Mouse (Mus musculus) embryonic facial prominence, embryonic 11.5 days (tissue): ENCODE data around the gene Olfr1411. TPM values are rescaled to one million over a fixed set of nuclear protein-coding genes. Genes with fewer than 3 reads are reported as not detected.
A peak's percentile ranks its signal among the peaks of the same experiment; 100 is the strongest.

Experiments
- ATAC-seq: fragments of 200-750 bp; cut with Nextera tagmentation; replicated peaks from 2 replicates; pipeline ENCODE4 v1.8.0; 2017; ENCODE audit warnings: low read depth; ENCODE audit not compliant: insufficient number of reproducible peaks, low FRiP score, low TSS enrichment
- DNase-seq: peaks from one replicate; pipeline ENCODE4 v3.0.0-alpha.2; 2015; ENCODE audit warnings: low spot score
- H3K27ac ChIP-seq: fragments of 300-500 bp; sonication (generic); replicated peaks from 2 replicates; pipeline ENCODE4 v1.5.1; 2014; ENCODE audit warnings: mild to moderate bottlenecking, low read depth, low read length, control low read depth
- H3K27me3 ChIP-seq: fragments of 300-500 bp; sonication (generic); 2 replicates; pipeline ENCODE4 v1.6.1; 2014; ENCODE audit warnings: mild to moderate bottlenecking, low read length, moderate library complexity, mixed read lengths; ENCODE audit not compliant: control insufficient read depth, insufficient read depth
- H3K36me3 ChIP-seq: fragments of 300-500 bp; sonication (generic); replicated peaks from 2 replicates; pipeline ENCODE4 v1.6.1; 2014; ENCODE audit warnings: low read depth, mild to moderate bottlenecking, low read length, moderate library complexity, mixed read lengths; ENCODE audit not compliant: control insufficient read depth, insufficient read depth
- H3K4me1 ChIP-seq: fragments of 300-500 bp; sonication (generic); 2 replicates; pipeline ENCODE4 v1.6.1; 2014; ENCODE audit warnings: low read length, mixed read lengths; ENCODE audit not compliant: control insufficient read depth, insufficient read depth
- H3K4me2 ChIP-seq: fragments of 300-500 bp; sonication (generic); 2 replicates; pipeline ENCODE4 v1.6.1; 2014; ENCODE audit warnings: low read depth, mild to moderate bottlenecking, control low read depth, low read length, moderate library complexity
- H3K4me3 ChIP-seq: fragments of 300-500 bp; sonication (generic); 2 replicates; pipeline ENCODE4 v1.5.1; 2014; ENCODE audit warnings: low read depth, low read length, control low read depth
- H3K9ac ChIP-seq: fragments of 300-500 bp; sonication (generic); replicated peaks from 2 replicates; pipeline ENCODE4 v1.6.1; 2014; ENCODE audit warnings: mild to moderate bottlenecking, control low read depth, low read length
- H3K9me3 ChIP-seq: fragments of 300-500 bp; sonication (generic); replicated peaks from 2 replicates; pipeline ENCODE4 v1.6.1; 2016; ENCODE audit warnings: mild to moderate bottlenecking, low read length, inconsistent platforms, mixed read lengths; ENCODE audit not compliant: control insufficient read depth
- WGBS: fragments of 180-500 bp; shearing (Covaris S2); extraction: QIAGEN DNeasy Blood & Tissue Kit; methylation state at CpG from one replicate; pipeline ENCODE4 v1.1.7; 2014; 5-methylcytosine and 5-hydroxymethylcytosine counted together
- polyA plus RNA-seq: library from polyadenylated mRNA; unstranded; fragments of >200 nt; fragmentation: Nextera tagmentation; extraction: Ambion mirVana; gene quantifications from 2 replicates; pipeline ENCODE4 v1.2.1, GENCODE M21; 2014

The Olfr1411 gene
- polyA plus RNA-seq, 1 experiment from 2014 or later: not detected

DNA sequence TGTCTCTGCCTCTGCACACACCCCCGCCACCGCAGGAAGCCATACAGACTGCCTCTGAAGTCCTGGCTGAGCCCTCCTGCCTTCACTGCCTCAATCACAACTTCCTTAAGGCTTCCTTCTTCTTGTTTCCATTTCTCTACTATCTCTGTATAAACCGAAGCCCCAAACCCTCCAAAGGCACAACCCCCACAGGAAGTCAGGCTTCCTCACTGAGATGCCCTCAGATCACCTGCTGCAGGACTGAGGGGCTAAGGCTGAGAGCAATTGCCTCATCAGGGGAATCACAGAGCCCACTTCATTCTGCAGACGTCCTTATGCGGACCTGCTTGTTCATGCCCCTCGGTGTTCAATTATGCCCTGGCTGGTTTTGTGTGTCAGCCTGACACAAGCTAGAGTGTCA lies 46.2 kb downstream of the Olfr1411 start:
- DNase-seq: no peak
- WGBS: 90% methylated on average over 6 of the region's 6 CpGs
- Histone ChIP-seq H3K4me2 (peak overlapping the region; percentile 92; the same call in 1 of the 2 replicates), H3K4me1 (no peaks in the 10 kb centered on the region; the same call in 1 of the 2 replicates), H3K4me3 (peak overlapping the region; percentile 82), H3K27ac (no peak overlapping the region), H3K27me3 (no peaks in the 10 kb centered on the region), H3K9ac (no peak overlapping the region), H3K9me3 (no peaks in the 10 kb centered on the region), H3K36me3 (no peaks in the 10 kb centered on the region; the same call in 1 of the 2 replicates)
- ATAC-seq: no peak

DNA sequence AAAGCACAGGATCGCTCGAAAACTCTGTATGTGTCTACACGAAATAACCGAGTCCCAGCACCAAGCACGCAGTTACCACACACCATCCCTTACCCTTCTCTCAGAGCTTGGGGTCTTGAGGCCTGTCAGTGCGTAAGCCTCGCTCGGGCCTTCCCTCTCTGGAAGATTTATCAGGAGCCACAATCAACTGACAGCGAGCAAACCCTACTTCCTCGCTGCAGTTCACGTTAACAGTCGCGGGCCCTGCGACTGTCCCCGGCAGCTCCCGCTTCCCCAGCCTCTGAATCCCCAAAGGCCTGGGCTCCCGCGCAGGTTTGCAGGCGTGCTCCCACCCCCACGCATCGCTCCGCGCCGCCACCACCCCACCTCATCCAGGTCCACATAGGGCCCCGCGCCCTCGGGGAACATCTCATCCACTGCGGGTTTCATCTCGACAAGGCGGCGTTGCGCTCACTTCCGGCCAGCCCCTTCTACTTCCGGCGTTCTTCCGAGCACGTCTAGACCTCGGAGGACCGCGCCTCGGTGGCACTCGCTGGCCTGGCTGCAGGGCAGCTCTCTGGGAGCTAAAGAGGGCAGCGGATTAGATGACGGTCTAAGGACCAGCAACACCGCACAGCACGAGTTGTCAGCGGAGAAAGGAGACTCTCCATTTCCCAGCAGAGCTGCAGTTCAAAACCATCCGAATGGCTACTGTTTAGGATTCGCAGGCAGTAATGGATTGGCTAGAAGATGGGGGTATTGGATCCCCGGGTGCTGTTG lies 47.5 kb downstream of the Olfr1411 start, which contains the start of gene Cops9:
Cops9 (minus strand) TSS at position 472 of the 759 bp plus-strand sequence.
- Histone ChIP-seq H3K9me3 (no peaks in the 10 kb centered on the region), H3K27me3 (no peaks in the 10 kb centered on the region), H3K9ac (peak within 1 kb of the TSS; percentile 87), H3K4me1 (no peaks in the 10 kb centered on the region; the same call in 1 of the 2 replicates), H3K4me2 (peak within 1 kb of the TSS; percentile 92), H3K27ac (no peak within 1 kb of the TSS), H3K36me3 (no peaks in the 10 kb centered on the region), H3K4me3 (peak within 1 kb of the TSS; percentile 82)
- ATAC-seq (peak; percentile 86), DNase-seq (peak; percentile 95)
- 2% methylated on average over 50 of the region's 50 CpGs for WGBS

DNA sequence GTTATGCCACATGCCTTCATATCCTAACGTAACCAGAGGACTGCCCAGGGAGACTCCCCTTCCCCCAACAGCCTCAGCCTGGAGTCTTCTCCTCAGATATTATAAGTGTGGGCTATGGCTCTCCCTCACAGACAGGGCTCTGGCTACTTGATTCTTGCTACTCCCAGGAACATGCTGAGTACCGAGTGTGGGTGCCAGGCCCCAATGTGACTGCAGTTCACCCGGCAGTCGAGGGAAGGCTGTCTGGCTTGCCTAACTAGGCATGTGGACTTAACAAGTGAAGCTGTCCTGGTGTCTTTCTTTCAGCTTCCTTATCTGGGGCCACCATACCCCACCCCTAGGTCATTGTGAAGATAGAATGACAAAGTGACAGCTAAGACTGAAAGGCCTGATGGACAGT lies 49.5 kb downstream of the Olfr1411 start:
- no peak overlapping the region for H3K4me2 ChIP-seq
- H3K4me3 ChIP-seq: no peak overlapping the region
- no peaks in the 10 kb centered on the region for H3K9me3 ChIP-seq
- no peak for ATAC-seq
- H3K36me3 ChIP-seq: no peaks in the 10 kb centered on the region
- H3K27me3 ChIP-seq: no peaks in the 10 kb centered on the region
- no peaks in the 10 kb centered on the region; the same call in 1 of the 2 replicates for H3K4me1 ChIP-seq
- WGBS: 78% methylated on average over 4 of the region's 4 CpGs
- H3K9ac ChIP-seq: no peak overlapping the region
- no peak overlapping the region for H3K27ac ChIP-seq
- DNase-seq: no peak

DNA sequence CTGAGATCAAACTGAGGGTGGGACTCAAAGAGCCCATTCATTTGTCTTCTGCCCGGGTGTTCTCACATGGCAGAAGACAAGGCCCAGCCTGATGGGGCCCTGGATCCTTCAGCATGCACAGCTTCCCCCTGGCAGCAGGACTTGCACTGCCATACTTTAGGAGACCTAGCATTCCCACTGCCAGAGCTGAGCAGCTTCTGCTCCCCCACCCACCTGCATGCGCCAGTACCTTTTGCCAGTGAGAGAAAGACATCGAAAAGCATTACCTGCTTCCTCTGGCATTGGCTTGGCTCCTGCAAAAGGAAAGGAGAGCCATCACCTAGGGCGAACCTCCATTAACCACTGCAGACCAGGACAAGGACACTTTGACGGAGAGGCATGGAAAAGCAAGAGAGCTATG lies 50.7 kb downstream of the Olfr1411 start:
- no peak for ATAC-seq
- Histone ChIP-seq H3K4me2 (no peak overlapping the region), H3K27me3 (no peaks in the 10 kb centered on the region), H3K4me1 (no peaks in the 10 kb centered on the region; the same call in 1 of the 2 replicates), H3K9me3 (no peaks in the 10 kb centered on the region), H3K27ac (no peak overlapping the region), H3K9ac (no peak overlapping the region), H3K36me3 (no peaks in the 10 kb centered on the region), H3K4me3 (no peak overlapping the region)
- no peak for DNase-seq
- 78% methylated on average over 5 of the region's 5 CpGs for WGBS

DNA sequence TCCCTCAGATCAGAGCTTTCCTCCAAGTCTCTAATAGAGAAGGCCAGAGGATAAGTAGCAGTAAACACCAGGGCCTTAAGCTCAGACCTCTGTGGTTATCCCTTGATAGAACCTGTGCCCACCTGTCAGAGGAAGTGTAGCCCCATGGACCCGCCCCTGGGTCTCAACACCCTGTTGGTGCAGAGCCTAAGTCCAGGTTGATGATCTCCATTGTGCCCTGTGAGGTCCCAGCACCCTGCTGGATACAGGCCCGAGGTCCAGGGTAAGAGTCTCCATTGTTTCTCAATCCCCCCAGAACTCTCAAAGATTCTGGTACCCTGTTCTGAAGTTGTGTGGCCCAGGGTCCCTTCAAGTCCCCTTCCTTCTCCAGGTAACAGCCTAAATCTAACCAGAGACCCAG lies 51.9 kb downstream of the Olfr1411 start:
- no peak overlapping the region for H3K4me2 ChIP-seq
- H3K27ac ChIP-seq: no peak overlapping the region
- 53% methylated on average over 2 of the region's 2 CpGs for WGBS
- no peaks in the 10 kb centered on the region for H3K27me3 ChIP-seq
- H3K9ac ChIP-seq: no peak overlapping the region
- no peaks in the 10 kb centered on the region for H3K36me3 ChIP-seq
- ATAC-seq (no peak), DNase-seq (no peak)
- no peaks in the 10 kb centered on the region for H3K9me3 ChIP-seq
- no peak overlapping the region for H3K4me3 ChIP-seq
- no peaks in the 10 kb centered on the region for H3K4me1 ChIP-seq

DNA sequence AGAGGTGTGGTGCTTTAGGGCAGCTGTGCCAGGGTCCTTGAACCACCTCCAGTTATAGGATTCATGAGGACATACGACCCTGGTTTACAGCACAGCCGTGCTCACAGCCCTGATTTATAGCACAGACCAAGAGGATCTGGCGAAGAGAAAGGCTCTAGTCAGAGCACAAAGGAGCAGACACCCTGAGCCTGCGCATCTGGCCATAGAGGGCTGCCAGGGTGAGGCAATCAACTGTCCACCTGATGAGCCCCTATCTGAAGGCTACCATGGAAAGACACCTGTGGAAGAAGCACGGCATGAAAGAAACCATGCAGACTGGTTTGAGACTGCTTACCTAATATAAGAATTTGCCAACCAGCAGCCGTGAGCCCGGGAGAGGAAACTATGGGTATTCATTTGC lies 52.4 kb downstream of the Olfr1411 start:
- H3K4me2 ChIP-seq: no peak overlapping the region
- H3K4me1 ChIP-seq: no peaks in the 10 kb centered on the region
- no peak for DNase-seq
- no peak overlapping the region for H3K27ac ChIP-seq
- 79% methylated on average over 7 of the region's 7 CpGs for WGBS
- H3K9ac ChIP-seq: no peak overlapping the region
- H3K36me3 ChIP-seq: no peaks in the 10 kb centered on the region
- no peak for ATAC-seq
- H3K9me3 ChIP-seq: no peaks in the 10 kb centered on the region
- H3K27me3 ChIP-seq: no peaks in the 10 kb centered on the region
- no peak overlapping the region for H3K4me3 ChIP-seq

DNA sequence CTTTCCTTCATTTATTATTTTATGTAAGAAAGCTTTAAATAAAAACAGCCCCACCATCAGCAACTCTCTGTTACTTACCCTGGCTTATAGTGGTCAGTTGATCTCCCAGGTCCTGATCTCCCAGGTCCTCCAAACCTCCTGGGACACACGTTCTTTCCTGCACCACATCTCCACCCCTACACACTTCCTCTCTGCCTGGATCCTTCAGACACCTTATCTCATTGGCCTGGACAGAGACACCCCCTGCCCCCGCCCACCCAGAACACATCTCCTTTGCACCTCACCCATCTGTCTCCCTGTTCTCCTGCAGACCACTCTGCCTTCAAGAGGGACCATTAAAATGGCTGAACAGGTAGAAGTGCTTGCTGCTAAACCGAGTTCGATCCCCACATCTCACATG lies 52.8 kb downstream of the Olfr1411 start:
- Histone ChIP-seq H3K4me2 (no peak overlapping the region), H3K36me3 (no peaks in the 10 kb centered on the region), H3K27me3 (no peaks in the 10 kb centered on the region), H3K27ac (no peak overlapping the region), H3K4me1 (no peaks in the 10 kb centered on the region), H3K9me3 (no peaks in the 10 kb centered on the region), H3K4me3 (no peak overlapping the region), H3K9ac (no peak overlapping the region)
- 72% methylated on average over 4 of the region's 4 CpGs for WGBS
- DNase-seq (no peak), ATAC-seq (no peak)
